Mouse (Mus musculus) left cerebral cortex, adult 18-20 months (tissue): ENCODE measurements around the gene Bbs7. TPM values are rescaled to one million over a fixed set of nuclear protein-coding genes. Genes with fewer than 3 reads are reported as not detected.

Source experiments
- DNase-seq, 2 experiments: peaks; one replicate each; pipeline ENCODE4 v3.0.0; 2021 to 2022; ENCODE audit warnings: low spot score in 2 of 2, mixed read lengths in 1 of 2
- total RNA-seq, 2 experiments: library from RNA; stranded (reverse); gene quantifications; 2 replicates each; pipeline ENCODE4 v1.2.3; 2021

Bbs7 gene
- total RNA-seq, 2 experiments from 2014 or later: 15.7 to 17.6 TPM

GRCm38 (mm10) chr3:36552406-36553047, 60.8 kb downstream of the Bbs7 start, which contains the start of gene Exosc9:
Exosc9 (plus strand) TSS chr3:36552606.
- DNase-seq: peak; percentile 97 to 98

- DNase-seq: peak; percentile 29 to 52
Observed at GRCm38 (mm10) chr3:36551851-36552384, 61.4 kb downstream of the Bbs7 start.

GRCm38 (mm10) chr3:36551343-36551742, 61.9 kb downstream of the Bbs7 start:
- peak; percentile 25 to 39 for DNase-seq

- DNase-seq: no peak
Observed at GRCm38 (mm10) chr3:36544961-36545360, 68.3 kb downstream of the Bbs7 start.

GRCm38 (mm10) chr3:36541399-36541798, 71.9 kb downstream of the Bbs7 start:
- DNase-seq: no peak

GRCm38 (mm10) chr3:36540756-36541155, 72.5 kb downstream of the Bbs7 start:
- DNase-seq: peak in 1 of 2 experiments; percentile 50

- DNase-seq: peak; percentile 41 to 59
Observed at GRCm38 (mm10) chr3:36537701-36538470, 75.4 kb downstream of the Bbs7 start.

- no peak for DNase-seq
Observed at GRCm38 (mm10) chr3:36536041-36536440, 77.2 kb downstream of the Bbs7 start.

- DNase-seq: no peak
Observed at GRCm38 (mm10) chr3:36533201-36533672, 80.0 kb downstream of the Bbs7 start.

GRCm38 (mm10) chr3:36532738-36533137, 80.5 kb downstream of the Bbs7 start:
- no peak for DNase-seq

- DNase-seq: no peak
Observed at GRCm38 (mm10) chr3:36531979-36532542, 81.2 kb downstream of the Bbs7 start.

GRCm38 (mm10) chr3:36531242-36531641, 82.0 kb downstream of the Bbs7 start:
- DNase-seq: peak in 1 of 2 experiments; percentile 48

- peak in 1 of 2 experiments; percentile 29 for DNase-seq
Observed at GRCm38 (mm10) chr3:36530781-36531180, 82.5 kb downstream of the Bbs7 start.

GRCm38 (mm10) chr3:36530345-36530744, 82.9 kb downstream of the Bbs7 start:
- peak; percentile 81 to 83 for DNase-seq

- no peak for DNase-seq
Observed at GRCm38 (mm10) chr3:36524466-36524865, 88.8 kb downstream of the Bbs7 start.

Other genes starting within 250 kb of the Bbs7 start
- 10 to 100 TPM; 71.6 to 82.2 TPM for gene Anxa5, start 137.6 kb downstream of the Bbs7 start, total RNA-seq
- not detected for gene 1810062G17Rik, start 137.5 kb downstream of the Bbs7 start, total RNA-seq
- gene Gm11549, start 91.7 kb downstream of the Bbs7 start, total RNA-seq: 10 to 100 TPM; 34.4 to 35.0 TPM
- gene Exosc9, start 60.9 kb downstream of the Bbs7 start, total RNA-seq: 10 to 100 TPM; 38.2 to 41.0 TPM
- gene Ccna2, start 41.3 kb downstream of the Bbs7 start, total RNA-seq: under 1 TPM; 0.67 to 0.75 TPM
- 10 to 100 TPM; 15.0 to 20.8 TPM for gene Trpc3, start 76.7 kb upstream of the Bbs7 start, total RNA-seq
- gene 4932438A13Rik, start 249.6 kb upstream of the Bbs7 start, total RNA-seq: 100 to 1,000 TPM; 106 to 108 TPM